Mouse (Mus musculus): ENCODE measurements around the gene Nxph3.

GRCm38 (mm10) chr11:95521563-95521962 is 7.2 kb upstream of the Nxph3 start:
- TF ChIP-seq CTCF (IDR thresholded peaks at IDR 0.05; ENCODE audit: extremely low read depth, insufficient read depth, low read length): peak; percentile 99
- no peak for TF ChIP-seq POLR2A (IDR thresholded peaks at IDR 0.05; ENCODE audit: extremely low read depth, insufficient read depth, low read length)
